Mouse (Mus musculus) lung, postnatal 0 days (tissue): ENCODE measurements around the gene 4930558K02Rik.

ENCODE experiments used
- CTCF ChIP-seq: IDR thresholded peaks from 2 replicates; pipeline ENCODE4 v1.5.1; 2016; ENCODE audit warnings: antibody characterized with exemption, mild to moderate bottlenecking
- EP300 ChIP-seq: IDR thresholded peaks from 2 replicates; pipeline ENCODE4 v1.6.1; 2016; ENCODE audit warnings: antibody characterized with exemption, mild to moderate bottlenecking, control low read depth

DNA sequence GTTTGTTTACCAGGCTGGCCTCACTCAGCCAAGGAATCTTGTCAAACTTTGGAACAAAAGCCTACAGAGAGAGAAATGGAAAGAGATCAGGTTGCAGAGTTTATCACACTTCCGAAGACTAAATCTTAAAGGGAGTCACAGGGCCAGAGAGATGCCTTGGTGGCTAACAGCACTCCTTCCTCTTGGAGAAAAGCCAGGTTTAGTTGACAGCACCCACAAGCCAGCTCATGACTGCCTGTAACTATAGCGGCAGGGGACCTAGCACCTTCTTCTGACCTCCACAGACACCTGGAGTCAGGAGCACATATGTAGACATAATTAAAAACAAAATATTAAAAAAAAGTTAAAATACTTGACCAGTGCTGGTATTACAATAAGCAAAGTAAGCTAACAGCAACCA, 11.5 kb downstream of the 4930558K02Rik start:
- TF ChIP-seq CTCF = no peak
- no peak for TF ChIP-seq EP300
